Mouse (Mus musculus) forebrain, embryonic 16.5 days (tissue): ENCODE results near the gene Fam178b. TPM values are rescaled to one million over a fixed set of nuclear protein-coding genes. Genes with fewer than 3 reads are reported as not detected.
A peak's percentile ranks its signal among the peaks of the same experiment; 100 is the strongest.

ENCODE experiments used
- ATAC-seq: fragments of 200-750 bp; cut with Nextera tagmentation; 2 replicates; pipeline ENCODE4 v1.8.0; 2017; ENCODE audit warnings: mild to moderate bottlenecking, moderate library complexity
- H3K27ac ChIP-seq: fragments of 300-500 bp; sonication (generic); 2 replicates; pipeline ENCODE4 v1.5.1; 2014; ENCODE audit warnings: low read length, control low read depth
- H3K27me3 ChIP-seq: fragments of 300-500 bp; sonication (generic); replicated peaks from 2 replicates; pipeline ENCODE4 v1.6.1; 2014; ENCODE audit warnings: low read length; ENCODE audit not compliant: control insufficient read depth, insufficient read depth
- H3K36me3 ChIP-seq: fragments of 300-500 bp; sonication (generic); 2 replicates; pipeline ENCODE4 v1.6.1; 2014; ENCODE audit not compliant: control insufficient read depth, insufficient read depth
- H3K4me1 ChIP-seq: fragments of 300-500 bp; sonication (generic); replicated peaks from 2 replicates; pipeline ENCODE4 v1.6.1; 2014; ENCODE audit warnings: low read length; ENCODE audit not compliant: control insufficient read depth, insufficient read depth
- H3K4me2 ChIP-seq: fragments of 300-500 bp; sonication (generic); 2 replicates; pipeline ENCODE4 v1.6.1; 2014; ENCODE audit warnings: mild to moderate bottlenecking, low read length, control low read depth
- H3K4me3 ChIP-seq: fragments of 300-500 bp; sonication (generic); replicated peaks from 2 replicates; pipeline ENCODE4 v1.5.1; 2014; ENCODE audit warnings: mild to moderate bottlenecking, low read length, control low read depth
- H3K9ac ChIP-seq: fragments of 300-500 bp; sonication (generic); replicated peaks from 2 replicates; pipeline ENCODE4 v1.6.1; 2014; ENCODE audit warnings: low read depth, low read length, control low read depth
- H3K9me3 ChIP-seq: fragments of 300-500 bp; sonication (generic); 2 replicates; pipeline ENCODE4 v1.6.1; 2016; ENCODE audit warnings: low read length; ENCODE audit not compliant: control insufficient read depth
- WGBS: fragments of 180-500 bp; shearing (Covaris S2); extraction: QIAGEN DNeasy Blood & Tissue Kit; methylation state at CpG from one replicate; pipeline ENCODE4 v1.1.7; 2014; 5-methylcytosine and 5-hydroxymethylcytosine counted together
- polyA plus RNA-seq: library from polyadenylated mRNA; unstranded; fragments of >200 nt; fragmentation: Nextera tagmentation; extraction: Ambion mirVana; gene quantifications from 2 replicates; pipeline ENCODE4 v1.2.1, GENCODE M21; 2015

The Fam178b gene
- polyA plus RNA-seq, 1 experiment from 2014 or later: not detected

- Histone ChIP-seq H3K9me3 (no peaks in the 10 kb centered on the region), H3K9ac (no peak overlapping the region), H3K4me3 (no peak overlapping the region), H3K27ac (no peak overlapping the region), H3K27me3 (no peaks in the 10 kb centered on the region), H3K4me1 (no peaks in the 10 kb centered on the region), H3K36me3 (no peaks in the 10 kb centered on the region), H3K4me2 (no peak overlapping the region)
- ATAC-seq: no peak
- 88% methylated on average over 7 of the region's 7 CpGs for WGBS
These were observed 24.2 kb downstream of the Fam178b start for GRCm38 (mm10) chr1:36658621-36659399.

GRCm38 (mm10) chr1:36657658-36658415 lies 25.1 kb downstream of the Fam178b start:
- 82% methylated on average over 4 of the region's 4 CpGs for WGBS
- Histone ChIP-seq H3K9me3 (no peaks in the 10 kb centered on the region), H3K9ac (no peak overlapping the region), H3K36me3 (no peaks in the 10 kb centered on the region), H3K27ac (no peak overlapping the region), H3K27me3 (no peaks in the 10 kb centered on the region), H3K4me3 (no peak overlapping the region), H3K4me2 (no peak overlapping the region), H3K4me1 (no peaks in the 10 kb centered on the region)
- no peak for ATAC-seq

- Histone ChIP-seq H3K4me3 (no peak overlapping the region), H3K4me2 (no peak overlapping the region), H3K9me3 (no peaks in the 10 kb centered on the region), H3K36me3 (no peaks in the 10 kb centered on the region), H3K4me1 (no peaks in the 10 kb centered on the region), H3K27ac (no peak overlapping the region), H3K27me3 (no peaks in the 10 kb centered on the region), H3K9ac (no peak overlapping the region)
- ATAC-seq: no peak
- 93% methylated on average over 3 of the region's 3 CpGs for WGBS
These were observed 26.8 kb downstream of the Fam178b start for GRCm38 (mm10) chr1:36656233-36656632.

- Histone ChIP-seq H3K27me3 (no peaks in the 10 kb centered on the region), H3K9me3 (no peaks in the 10 kb centered on the region), H3K4me3 (no peak overlapping the region), H3K36me3 (no peaks in the 10 kb centered on the region), H3K9ac (no peak overlapping the region), H3K27ac (no peak overlapping the region), H3K4me2 (no peak overlapping the region), H3K4me1 (no peaks in the 10 kb centered on the region)
- no peak for ATAC-seq
- WGBS: 74% methylated on average over 5 of the region's 5 CpGs
These were observed 27.9 kb downstream of the Fam178b start for GRCm38 (mm10) chr1:36655039-36655438.

GRCm38 (mm10) chr1:36647631-36648030 lies 35.4 kb downstream of the Fam178b start:
- Histone ChIP-seq H3K4me1 (peaks cover 3% of the 10 kb centered on the region; the same call in 1 of the 2 replicates), H3K27ac (no peak overlapping the region), H3K4me3 (no peak overlapping the region), H3K9me3 (no peaks in the 10 kb centered on the region), H3K36me3 (no peaks in the 10 kb centered on the region), H3K27me3 (no peaks in the 10 kb centered on the region), H3K4me2 (no peak overlapping the region), H3K9ac (no peak overlapping the region)
- no peak for ATAC-seq
- 70% methylated on average over 5 of the region's 5 CpGs for WGBS

GRCm38 (mm10) chr1:36646285-36646684 lies 36.7 kb downstream of the Fam178b start:
- Histone ChIP-seq H3K4me1 (peaks cover 3% of the 10 kb centered on the region; the same call in 1 of the 2 replicates), H3K27ac (no peak overlapping the region), H3K9ac (no peak overlapping the region), H3K4me2 (no peak overlapping the region), H3K36me3 (no peaks in the 10 kb centered on the region), H3K4me3 (no peak overlapping the region), H3K27me3 (no peaks in the 10 kb centered on the region), H3K9me3 (no peaks in the 10 kb centered on the region)
- peak; percentile 31 for ATAC-seq
- whole genome bisulfite sequencing: 40% methylated on average over 3 of the region's 3 CpGs

GRCm38 (mm10) chr1:36644615-36645007 lies 38.4 kb downstream of the Fam178b start:
- H3K4me3 ChIP-seq: no peak overlapping the region
- H3K9me3 ChIP-seq: no peaks in the 10 kb centered on the region
- H3K9ac ChIP-seq: no peak overlapping the region
- H3K27me3 ChIP-seq: no peaks in the 10 kb centered on the region
- 87% methylated on average over 9 of the region's 9 CpGs for WGBS
- peaks cover 3% of the 10 kb centered on the region; the same call in 1 of the 2 replicates for H3K4me1 ChIP-seq
- no peak for ATAC-seq
- H3K27ac ChIP-seq: no peak overlapping the region
- no peaks in the 10 kb centered on the region for H3K36me3 ChIP-seq
- no peak overlapping the region for H3K4me2 ChIP-seq

- H3K4me3 ChIP-seq: no peak overlapping the region
- no peak overlapping the region for H3K9ac ChIP-seq
- WGBS: 91% methylated on average over 7 of the region's 7 CpGs
- H3K9me3 ChIP-seq: no peaks in the 10 kb centered on the region
- no peaks in the 10 kb centered on the region for H3K36me3 ChIP-seq
- ATAC-seq: no peak
- no peak overlapping the region for H3K4me2 ChIP-seq
- peaks cover 3% of the 10 kb centered on the region; the same call in 1 of the 2 replicates for H3K4me1 ChIP-seq
- H3K27me3 ChIP-seq: no peaks in the 10 kb centered on the region
- H3K27ac ChIP-seq: no peak overlapping the region
These were observed 38.9 kb downstream of the Fam178b start for GRCm38 (mm10) chr1:36643957-36644614.

GRCm38 (mm10) chr1:36635826-36636485 lies 47.0 kb downstream of the Fam178b start:
- no peaks in the 10 kb centered on the region for H3K9me3 ChIP-seq
- no peak overlapping the region for H3K4me3 ChIP-seq
- H3K27me3 ChIP-seq: no peaks in the 10 kb centered on the region
- H3K4me1 ChIP-seq: peaks cover 21% of the 10 kb centered on the region
- peak overlapping the region; percentile 75 for H3K27ac ChIP-seq
- H3K36me3 ChIP-seq: no peaks in the 10 kb centered on the region
- WGBS: 65% methylated on average over 2 of the region's 2 CpGs
- no peak overlapping the region for H3K9ac ChIP-seq
- H3K4me2 ChIP-seq: no peak overlapping the region
- peak; percentile 68 for ATAC-seq
